Mouse (Mus musculus): ENCODE data around the gene Vwa8. TPM values are rescaled to one million over a fixed set of nuclear protein-coding genes. Genes with fewer than 3 reads are reported as not detected.

Gene Vwa8
- total and polyA plus RNA-seq, 3 experiments: 12.4 to 17.5 (median 15.9) TPM

- no peak for DNase-seq (ENCODE audit: extremely low read depth)
- dilution Hi-C loops (cut with MboI; ENCODE audit: extremely low pct_ligation_motif_present, extremely low pct_unique_long_range_greater_than_20kb, low sequenced_read_pairs): no loop called here
- H3K4me2 ChIP-seq (ENCODE audit: insufficient read depth, low read depth, poor library complexity, severe bottlenecking): no peak overlapping the region
Measured at GRCm38 (mm10) chr14:78881563-78881962, 32.7 kb downstream of the Vwa8 start.

GRCm38 (mm10) chr14:78885915-78886534 lies 37.2 kb downstream of the Vwa8 start:
- TF ChIP-seq ELF1 (IDR thresholded peaks at IDR 0.05; ENCODE audit: low read depth, low read length) (no peak), ZC3H11A (IDR thresholded peaks at IDR 0.05; ENCODE audit: low read depth, low read length) (no peak), ZKSCAN1 (IDR thresholded peaks at IDR 0.05; ENCODE audit: borderline replicate concordance, low read depth, low read length) (no peak), MAX (IDR thresholded peaks at IDR 0.05; ENCODE audit: low read length) (no peak), NRF1 (IDR thresholded peaks at IDR 0.05; ENCODE audit: low read depth, low read length) (no peak), MYC (IDR thresholded peaks at IDR 0.05; ENCODE audit: low read depth, low read length) (no peak), BHLHE40 (IDR thresholded peaks at IDR 0.05; ENCODE audit: low read depth, low read length) (no peak), MAZ (IDR thresholded peaks at IDR 0.05; ENCODE audit: low read depth, low read length) (no peak), ZMIZ1 (IDR thresholded peaks at IDR 0.05; ENCODE audit: low read depth, low read length) (no peak), POLR2A (IDR thresholded peaks at IDR 0.05; ENCODE audit: low read depth, low read length) (no peak), JUN (IDR thresholded peaks at IDR 0.05; ENCODE audit: insufficient read depth, low read depth, low read length) (no peak), HCFC1 (IDR thresholded peaks at IDR 0.05; ENCODE audit: low read depth, low read length) (no peak), MXI1 (IDR thresholded peaks at IDR 0.05; ENCODE audit: low read depth, low read length) (no peak), TCF12 (IDR thresholded peaks at IDR 0.05; ENCODE audit: low read depth, low read length) (no peak), KAT2A (IDR thresholded peaks at IDR 0.05; ENCODE audit: insufficient replicate concordance, low read length) (no peak), ZNF384 (IDR thresholded peaks at IDR 0.05; ENCODE audit: low read depth, low read length) (no peak), USF2 (conservative IDR thresholded peaks at IDR 0.05; ENCODE audit: low read depth, low read length) (no peak), E2F4 (IDR thresholded peaks at IDR 0.05; ENCODE audit: insufficient replicate concordance, low read depth, low read length) (no peak), GABPA (IDR thresholded peaks at IDR 0.05; ENCODE audit: insufficient replicate concordance, low read depth, low read length) (no peak)
- Histone ChIP-seq H3K4me3 (replicated peaks in 1 of 3; ENCODE audit: low read depth in 2 of 3, low read length in 2 of 3, poor library complexity in 1 of 3) (no peak overlapping the region), H3K36me3 (replicated peaks in 1 of 2; ENCODE audit: control insufficient read depth in 1 of 2, insufficient read depth in 1 of 2, low read length in 1 of 2) (peaks cover 0 to 11% of the 10 kb centered on the region in 2 experiments), H3K79me2 (replicated peaks; ENCODE audit: control insufficient read depth, extremely low read depth, insufficient read depth, poor library complexity, severe bottlenecking) (no peaks in the 10 kb centered on the region), H3K9me3 (replicated peaks; ENCODE audit: low read length) (no peaks in the 10 kb centered on the region), H3K9ac (ENCODE audit: insufficient read depth, low read depth) (no peak overlapping the region), H3K4me2 (ENCODE audit: insufficient read depth, low read depth, poor library complexity, severe bottlenecking) (no peak overlapping the region), H3K27ac (ENCODE audit: insufficient read depth, low read depth) (no peak overlapping the region), H3K27me3 (replicated peaks) (no peaks in the 10 kb centered on the region), H3K4me1 (ENCODE audit: control insufficient read depth in 1 of 2, insufficient read depth in 2 of 2) (peaks cover 3 to 4% of the 10 kb centered on the region in 2 experiments; a peak in 2 of 4 replicates)
- no peak for DNase-seq (ENCODE audit: extremely low read depth)
- in situ Hi-C loops (cut with MboI; ENCODE audit: low pct_ligation_motif_present, low pct_unique_long_range_greater_than_20kb, low sequenced_read_pairs): no loop called here
- dilution Hi-C loops (cut with MboI; ENCODE audit: extremely low pct_ligation_motif_present, extremely low pct_unique_long_range_greater_than_20kb, low sequenced_read_pairs): no loop called here

More at GRCm38 (mm10) chr14:78881563-78881962, 32.7 kb downstream of the Vwa8 start:
- in situ Hi-C loops (cut with MboI; ENCODE audit: low pct_ligation_motif_present, low pct_unique_long_range_greater_than_20kb, low sequenced_read_pairs): no loop called here
- H3K9ac ChIP-seq (ENCODE audit: insufficient read depth, low read depth): no peak overlapping the region
- H3K36me3 ChIP-seq (replicated peaks in 1 of 2; ENCODE audit: control insufficient read depth in 1 of 2, insufficient read depth in 1 of 2, low read length in 1 of 2): peaks cover 0 to 23% of the 10 kb centered on the region in 2 experiments
- no peak for TF ChIP-seq CHD1 (IDR thresholded peaks at IDR 0.05; ENCODE audit: low read depth, low read length)
- no peak for TF ChIP-seq MXI1 (IDR thresholded peaks at IDR 0.05; ENCODE audit: low read depth, low read length)
- TF ChIP-seq JUND (conservative IDR thresholded peaks at IDR 0.05; ENCODE audit: low read depth, low read length): no peak
- no peak for TF ChIP-seq MAFK (IDR thresholded peaks at IDR 0.05; ENCODE audit: insufficient replicate concordance, low read length)
- TF ChIP-seq POLR2AphosphoS2 (IDR thresholded peaks at IDR 0.05; ENCODE audit: low read depth, low read length): no peak
- no peak for TF ChIP-seq ZMIZ1 (IDR thresholded peaks at IDR 0.05; ENCODE audit: low read depth, low read length)
- no peak for TF ChIP-seq ELF1 (IDR thresholded peaks at IDR 0.05; ENCODE audit: low read depth, low read length)
- H3K9me3 ChIP-seq (replicated peaks; ENCODE audit: low read length): no peaks in the 10 kb centered on the region
- peaks cover 3 to 22% of the 10 kb centered on the region in 2 experiments; a peak in 3 of 4 replicates for H3K4me1 ChIP-seq (ENCODE audit: control insufficient read depth in 1 of 2, insufficient read depth in 2 of 2)
- no peak overlapping the region for H3K27ac ChIP-seq (ENCODE audit: insufficient read depth, low read depth)
- no peak overlapping the region for H3K4me3 ChIP-seq (replicated peaks in 1 of 3; ENCODE audit: low read depth in 2 of 3, low read length in 2 of 3, poor library complexity in 1 of 3)
- no peaks in the 10 kb centered on the region; the same call in 1 of the 2 replicates for H3K79me2 ChIP-seq (replicated peaks; ENCODE audit: control insufficient read depth, extremely low read depth, insufficient read depth, poor library complexity, severe bottlenecking)
- no peaks in the 10 kb centered on the region for H3K27me3 ChIP-seq (replicated peaks)

All from CH12.LX (cell line).